Mouse (Mus musculus): ENCODE results near the gene Csn1s1.

The Csn1s1 gene

DNA sequence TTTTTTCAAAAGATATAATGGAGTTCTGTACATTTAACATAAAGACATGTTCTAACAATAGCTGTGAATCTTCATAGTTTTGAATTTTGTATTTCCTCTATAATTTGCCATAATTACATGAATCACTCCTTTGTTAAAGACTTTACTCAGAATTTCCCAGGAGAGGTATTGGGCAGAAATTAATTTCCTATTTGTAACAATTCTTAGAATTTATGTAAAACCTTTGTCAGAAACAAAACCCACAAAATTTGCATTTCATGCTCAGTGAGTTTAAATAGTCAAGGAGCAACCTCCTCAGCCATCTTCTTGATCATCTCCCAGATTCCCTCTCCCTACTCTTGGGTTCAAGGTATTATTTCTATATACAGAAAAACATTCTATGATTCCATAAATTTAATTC, at the start of gene Csn1s1:
Gene Csn1s1 (plus strand): TSS at position 301 of the 400 bp plus-strand sequence.
- no peak for DNase-seq (ENCODE audit: low spot score)

DNA sequence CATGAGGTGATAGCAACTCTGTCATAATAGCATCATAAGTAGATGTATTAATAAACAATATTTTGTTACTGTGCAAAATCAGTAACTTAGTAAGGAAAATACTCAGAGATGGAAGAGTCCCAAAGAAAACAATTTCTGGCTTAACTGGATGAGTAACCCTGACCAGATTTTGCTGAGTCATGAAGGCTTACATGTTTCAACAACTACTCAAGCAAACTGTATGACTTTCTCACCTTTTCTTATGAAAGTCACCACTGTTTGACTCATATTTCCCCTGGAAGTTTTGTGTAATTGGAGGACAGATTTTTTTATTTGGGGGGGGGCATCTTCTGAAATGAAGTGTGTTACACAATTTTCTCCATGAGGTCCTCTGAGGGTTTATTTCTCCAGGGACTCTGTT, 43.3 kb upstream of the Csn1s1 start:
- DNase-seq (ENCODE audit: low spot score): no peak

DNA sequence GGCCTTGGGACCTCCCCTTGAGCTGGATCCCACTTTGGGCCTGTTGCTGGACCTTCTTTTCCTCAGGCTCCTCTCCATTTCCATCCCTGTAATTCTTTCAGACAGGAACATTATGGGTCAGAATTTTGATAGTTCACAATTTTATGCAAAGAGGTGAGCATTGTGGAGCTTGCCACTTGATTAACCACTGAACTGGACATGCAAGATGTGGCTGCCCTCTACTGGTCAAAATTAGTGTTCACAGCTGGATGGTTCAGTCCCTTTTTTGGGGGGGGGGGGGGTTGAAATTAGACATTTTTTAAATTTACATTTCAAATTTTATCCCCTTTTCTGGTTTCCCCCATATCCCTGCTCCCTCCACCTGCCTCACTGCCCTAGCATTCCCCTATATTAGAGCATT, 23.2 kb upstream of the Csn1s1 start:
- no peak for DNase-seq (ENCODE audit: low spot score)

DNA sequence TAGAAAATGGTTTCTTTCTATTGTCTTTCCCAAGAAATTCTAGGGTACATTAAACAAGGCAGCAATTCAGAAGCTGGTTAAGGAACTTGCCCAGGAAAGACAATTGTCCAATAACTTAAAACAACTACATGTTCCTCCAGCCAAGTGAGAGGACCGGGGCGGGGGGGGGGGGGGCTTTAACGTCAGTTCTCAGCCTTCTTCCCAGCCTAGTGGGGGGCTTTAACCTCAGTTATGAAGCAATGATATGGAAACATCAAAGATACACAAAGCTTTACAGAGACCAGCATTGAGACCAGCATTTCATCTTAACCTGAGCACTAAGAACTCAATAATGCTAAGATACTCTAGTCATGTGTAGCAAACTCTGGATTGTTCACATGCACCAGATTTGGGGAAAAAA, 33.5 kb downstream of the Csn1s1 start, which contains the start of gene Csn2:
Gene Csn2 (minus strand): TSS at position 101 of the 400 bp plus-strand sequence.
- DNase-seq (ENCODE audit: low spot score): no peak

DNA sequence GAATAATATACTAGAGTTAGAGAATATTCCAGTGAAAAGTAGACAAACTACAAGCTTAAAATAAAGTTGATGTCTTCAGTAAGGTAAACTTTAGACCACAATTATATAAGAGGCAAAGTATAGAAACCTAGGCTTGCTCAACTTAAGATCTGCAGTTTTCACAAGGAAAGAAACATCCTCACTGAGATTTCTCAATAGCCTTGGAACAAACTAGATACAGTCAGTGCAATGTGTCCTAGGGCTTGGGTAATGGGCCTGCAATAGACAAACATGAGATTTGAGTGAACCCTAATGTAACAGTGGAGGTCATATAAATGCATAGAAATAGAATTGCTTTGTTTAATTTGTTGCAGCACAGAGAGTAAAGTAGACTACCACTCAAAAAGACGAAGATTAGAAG, 39.9 kb downstream of the Csn1s1 start:
- DNase-seq (ENCODE audit: low spot score): no peak

Measured in urinary bladder, postnatal 10 days (tissue).